Mouse (Mus musculus) myocyte (in vitro differentiated cells): Measurements from ENCODE around the gene Loxl1.

Experiments
- CEBPB ChIP-seq: IDR thresholded peaks from 2 replicates; pipeline ENCODE4 v1.6.1; 2011; ENCODE audit warnings: mild to moderate bottlenecking, moderate library complexity; ENCODE audit not compliant: poor library complexity, insufficient read depth, severe bottlenecking
- MAX ChIP-seq: IDR thresholded peaks from one replicate; pipeline ENCODE4 v1.6.1; 2011; ENCODE audit warnings: low read depth, mild to moderate bottlenecking, control low read depth
- MYOD1 ChIP-seq, 3 experiments: IDR thresholded peaks; one replicate each; pipeline ENCODE4 v1.6.1; 2011; ENCODE audit warnings: control low read depth in 2 of 3, low read depth in 2 of 3, mild to moderate bottlenecking in 2 of 3, moderate library complexity in 1 of 3; ENCODE audit not compliant: insufficient read length in 2 of 3, control insufficient read depth in 1 of 3
- POLR2A ChIP-seq: IDR thresholded peaks from one replicate; pipeline ENCODE4 v1.6.1; 2011; ENCODE audit warnings: low read depth, mild to moderate bottlenecking, control low read depth, moderate library complexity; ENCODE audit not compliant: insufficient read length
- TCF12 ChIP-seq: IDR thresholded peaks from one replicate; pipeline ENCODE4 v1.6.1; 2011; ENCODE audit warnings: mild to moderate bottlenecking, control low read depth; ENCODE audit not compliant: poor library complexity, insufficient read depth, severe bottlenecking

DNA sequence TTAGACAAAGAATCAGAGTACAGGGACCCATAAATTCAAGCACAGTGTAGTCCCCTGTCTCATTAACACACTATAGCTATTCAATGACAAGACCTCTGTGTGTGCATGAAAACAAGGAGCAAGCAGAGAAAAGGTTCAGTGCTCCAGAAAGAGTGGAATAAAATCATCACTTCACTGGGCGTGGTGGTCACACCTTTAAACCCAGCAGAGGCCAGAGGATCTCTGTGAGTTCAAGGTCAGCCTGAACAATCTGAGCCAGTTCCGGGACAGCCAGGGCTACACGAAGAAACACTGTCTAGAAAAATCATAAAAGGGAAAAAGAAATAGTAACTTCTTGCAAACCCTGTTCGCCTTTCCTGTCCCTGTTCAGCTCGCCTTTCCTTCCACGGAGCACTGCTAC lies 69.3 kb downstream of the Loxl1 start:
- no peak for TF ChIP-seq MYOD1 (IDR thresholded peaks at IDR 0.05; ENCODE audit: control insufficient read depth in 1 of 3, insufficient read length in 2 of 3, low read depth in 2 of 3)
- no peak for TF ChIP-seq POLR2A
- TF ChIP-seq CEBPB: no peak
- no peak for TF ChIP-seq TCF12
- TF ChIP-seq MAX: no peak
